Mouse (Mus musculus): ENCODE results near the gene Gm20807.
"Not testable (repeated sequence)": the region's sequence is repeated elsewhere in the genome, so short reads cannot be mapped to it uniquely, and the experiment has no call there.

The Gm20807 gene

GRCm38 (mm10) chrY:13042591-13042990 lies at the start of gene Gm20807:
Gene Gm20807 (plus strand): TSS chrY:13042891.
- not testable (repeated sequence) for DNase-seq

Data from kidney, postnatal 14 days (tissue).